Mouse (Mus musculus): ENCODE results near the gene Ckap2l.

The Ckap2l gene

DNA sequence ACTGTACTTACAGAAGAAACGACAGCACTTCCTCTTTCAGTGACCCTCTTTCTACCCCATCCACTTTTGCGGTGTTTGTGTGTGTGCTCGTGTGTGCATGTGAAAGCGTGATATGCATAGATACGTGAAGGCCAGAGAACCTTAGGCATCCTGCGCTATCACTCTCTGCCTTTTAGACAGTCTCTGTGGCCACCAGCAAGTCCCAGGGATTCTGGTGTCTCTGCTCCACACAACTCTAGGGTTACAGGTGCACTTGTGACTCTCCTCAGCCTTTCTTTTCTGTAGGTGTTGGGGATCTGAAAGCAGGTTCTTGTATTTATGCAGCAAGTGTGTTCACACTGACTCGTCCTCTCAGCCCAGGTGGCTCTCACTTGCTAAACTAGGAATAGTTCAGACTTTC is 31.7 kb downstream of the Ckap2l start:
- DNase-seq (ENCODE audit: low spot score in 2 of 2), result no peak

DNA sequence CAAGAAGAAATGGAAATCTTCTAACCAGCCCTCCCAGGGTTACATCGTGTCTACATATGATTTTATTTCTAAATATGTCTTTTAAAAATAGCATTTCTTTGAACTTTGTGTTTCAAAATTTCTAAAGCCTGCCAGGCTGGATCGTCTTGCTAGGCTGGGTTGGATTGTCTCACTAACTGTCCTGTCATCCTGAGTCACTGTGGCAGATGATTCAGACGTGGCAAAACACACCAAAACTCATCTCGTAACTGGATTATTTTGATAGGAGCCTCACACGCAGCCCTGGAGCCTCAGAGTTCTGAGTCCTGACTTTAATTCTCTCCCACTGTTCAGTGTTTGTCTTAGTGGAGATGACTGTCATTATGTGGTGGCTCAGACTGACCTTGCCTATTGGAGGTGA is 33.9 kb downstream of the Ckap2l start:
- DNase-seq (ENCODE audit: low spot score in 2 of 2), result no peak

DNA sequence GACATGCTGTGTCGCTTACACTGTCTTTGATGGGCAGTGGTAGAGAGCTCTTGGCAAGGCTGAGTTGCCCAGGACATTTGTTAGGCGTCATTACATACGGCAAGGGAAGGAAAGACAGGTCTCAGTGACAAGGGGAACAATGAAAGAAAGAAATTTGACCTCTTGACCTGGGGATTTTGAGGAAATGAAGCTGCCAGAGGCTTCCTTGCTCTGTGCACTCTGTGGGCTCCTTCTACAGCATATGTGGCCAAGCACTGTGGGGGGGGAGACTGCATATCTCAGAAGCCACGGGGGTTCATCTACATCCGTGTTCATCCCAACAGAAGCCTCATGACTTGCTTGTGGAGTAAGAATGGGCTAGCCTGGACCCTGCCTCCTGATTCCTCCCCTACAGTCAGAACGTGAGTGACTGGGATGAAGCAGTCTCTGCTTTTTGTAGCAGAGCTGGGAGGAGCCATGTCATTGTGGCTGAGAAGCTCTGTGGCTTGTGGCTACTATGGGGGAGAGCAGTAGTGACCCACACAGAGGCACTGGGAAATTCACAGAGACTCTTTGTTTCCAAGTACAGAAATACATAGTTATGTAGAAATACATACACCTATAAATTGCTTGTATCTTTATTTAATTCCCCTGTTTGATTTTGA is 35.7 kb downstream of the Ckap2l start:
- no peak for DNase-seq (ENCODE audit: low spot score in 2 of 2)

DNA sequence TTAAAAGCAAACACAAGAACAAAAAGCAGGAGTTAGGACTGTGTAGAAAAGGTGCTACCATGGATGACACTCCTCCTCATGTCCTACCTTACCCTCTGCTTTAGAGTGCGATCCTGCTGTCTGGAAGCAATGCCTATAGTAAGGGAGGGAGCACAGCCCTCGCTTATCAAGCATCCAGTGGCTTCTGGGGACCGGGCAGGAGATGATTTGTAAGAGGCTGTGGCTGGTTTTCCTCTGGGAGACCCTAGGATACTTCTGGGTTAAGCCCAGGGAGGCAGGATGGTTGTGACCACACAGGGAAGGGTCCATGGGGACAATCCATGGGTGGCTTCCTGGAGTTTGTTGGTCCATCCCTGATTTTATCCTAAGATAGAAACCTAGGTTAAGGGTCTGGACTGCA is 36.4 kb downstream of the Ckap2l start:
- no peak for DNase-seq (ENCODE audit: low spot score in 2 of 2)

DNA sequence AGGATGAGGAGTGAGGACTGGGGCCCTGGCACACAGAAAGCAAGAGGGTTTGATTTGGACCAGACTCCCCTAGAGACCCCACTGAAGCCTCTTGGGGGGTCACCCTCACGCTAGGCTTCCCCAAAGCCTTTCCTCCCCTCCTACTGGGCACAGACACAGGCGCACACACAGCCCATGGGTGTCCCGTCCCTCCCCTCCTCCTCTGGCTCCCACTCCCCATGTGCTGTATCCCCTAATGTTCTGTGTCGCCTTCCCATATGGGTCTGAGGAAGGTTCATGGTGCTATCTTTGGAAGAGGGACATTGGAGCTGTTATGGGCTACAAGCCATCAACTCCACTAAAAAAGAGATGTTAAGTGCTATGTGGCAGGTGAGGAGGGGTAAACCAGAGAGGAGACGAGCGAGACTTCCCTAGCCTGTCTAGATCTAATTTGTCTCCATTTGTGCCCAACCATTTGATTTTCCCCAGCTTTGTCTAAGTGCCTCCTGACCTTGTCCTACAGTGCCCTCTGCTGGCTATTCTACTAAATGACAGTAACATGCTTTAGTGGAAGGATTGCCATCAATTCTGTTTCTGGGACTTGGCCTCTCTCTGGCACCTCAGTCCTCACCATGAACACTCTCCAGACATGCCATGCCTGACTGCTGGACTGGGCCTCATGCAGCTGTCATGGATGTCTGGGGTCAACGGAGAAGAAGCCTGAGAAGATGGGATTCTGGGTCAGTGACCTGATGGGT is 38.4 kb downstream of the Ckap2l start:
- DNase-seq (ENCODE audit: low spot score in 2 of 2), result peak; percentile 58 to 76

DNA sequence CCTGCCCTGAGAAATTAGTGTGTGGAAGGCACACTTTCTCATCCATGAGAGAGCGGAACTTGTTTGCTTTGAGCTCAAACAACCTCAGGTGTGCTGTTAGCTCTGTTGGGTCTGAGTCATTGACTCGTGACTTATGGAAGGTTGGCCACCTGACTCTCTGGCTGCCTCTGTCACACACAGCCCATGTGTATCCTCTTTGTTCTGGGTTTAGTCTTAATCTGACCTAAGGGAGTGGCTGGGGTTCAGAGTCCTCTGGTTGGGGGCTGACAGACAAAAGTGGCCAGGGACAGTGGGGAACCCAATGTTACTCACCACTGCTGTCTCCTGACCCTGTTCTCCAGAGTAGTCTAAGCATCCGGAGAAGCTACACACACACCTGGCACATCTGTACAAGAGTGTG is 39.0 kb downstream of the Ckap2l start:
- no peak for DNase-seq (ENCODE audit: low spot score in 2 of 2)

DNA sequence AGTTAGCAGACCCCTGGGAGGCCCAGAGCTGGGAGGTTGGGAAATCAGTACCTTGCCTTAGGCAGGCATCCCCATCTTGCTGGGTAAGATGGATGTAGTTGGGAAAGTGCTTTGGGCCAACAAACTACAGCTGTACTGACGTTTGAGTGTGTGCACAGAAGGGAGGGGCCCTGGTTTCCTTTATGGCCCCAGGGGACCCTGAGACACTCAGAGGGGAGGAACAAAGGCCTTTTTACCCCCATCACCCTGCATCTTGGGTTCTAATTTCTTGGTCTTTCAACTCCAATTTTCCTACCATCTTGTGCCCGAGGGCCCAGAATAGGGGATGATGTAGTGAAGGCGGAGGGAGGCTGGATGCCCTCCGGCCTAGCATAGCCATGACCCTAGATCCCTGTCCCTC is 41.0 kb downstream of the Ckap2l start:
- DNase-seq (ENCODE audit: low spot score in 2 of 2), result peak in 1 of 2 experiments; percentile 53

DNA sequence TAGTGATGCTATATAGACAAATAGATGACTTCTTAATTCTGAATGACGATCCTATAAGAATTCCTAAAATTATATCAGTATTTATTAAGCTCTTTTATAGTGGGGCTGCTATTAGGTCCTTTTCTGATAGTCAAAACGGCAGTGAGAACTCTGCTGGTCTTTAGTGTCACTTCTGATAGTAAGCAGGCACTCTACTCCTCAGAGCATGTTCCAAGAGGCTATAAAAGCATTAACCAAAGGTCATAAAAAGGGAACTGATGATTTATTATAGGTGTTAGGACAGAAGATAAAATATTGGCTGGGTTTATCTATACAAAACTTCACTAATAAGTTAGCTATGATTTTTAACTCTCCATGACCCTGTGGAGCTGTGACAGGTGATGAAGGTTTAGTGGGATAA is 42.9 kb downstream of the Ckap2l start:
- no peak for DNase-seq (ENCODE audit: low spot score in 2 of 2)

DNA sequence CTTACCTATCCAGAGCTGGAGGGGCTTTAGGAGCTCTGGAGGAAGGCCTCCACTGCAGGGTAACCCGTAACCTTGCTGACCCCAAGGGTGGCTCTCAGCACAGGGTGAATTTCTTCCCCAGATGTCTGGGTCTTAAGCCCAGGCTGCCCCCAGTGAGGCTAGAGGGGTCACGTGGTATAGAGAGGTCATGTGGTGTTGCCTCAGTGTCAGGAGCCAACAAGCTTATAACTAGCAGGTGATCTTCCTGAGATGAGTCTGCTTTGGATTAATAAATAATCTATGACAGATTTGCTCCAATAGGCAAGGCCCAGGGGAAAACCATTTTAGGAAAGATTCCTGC is 43.4 kb downstream of the Ckap2l start:
- no peak for DNase-seq (ENCODE audit: low spot score in 2 of 2)

DNA sequence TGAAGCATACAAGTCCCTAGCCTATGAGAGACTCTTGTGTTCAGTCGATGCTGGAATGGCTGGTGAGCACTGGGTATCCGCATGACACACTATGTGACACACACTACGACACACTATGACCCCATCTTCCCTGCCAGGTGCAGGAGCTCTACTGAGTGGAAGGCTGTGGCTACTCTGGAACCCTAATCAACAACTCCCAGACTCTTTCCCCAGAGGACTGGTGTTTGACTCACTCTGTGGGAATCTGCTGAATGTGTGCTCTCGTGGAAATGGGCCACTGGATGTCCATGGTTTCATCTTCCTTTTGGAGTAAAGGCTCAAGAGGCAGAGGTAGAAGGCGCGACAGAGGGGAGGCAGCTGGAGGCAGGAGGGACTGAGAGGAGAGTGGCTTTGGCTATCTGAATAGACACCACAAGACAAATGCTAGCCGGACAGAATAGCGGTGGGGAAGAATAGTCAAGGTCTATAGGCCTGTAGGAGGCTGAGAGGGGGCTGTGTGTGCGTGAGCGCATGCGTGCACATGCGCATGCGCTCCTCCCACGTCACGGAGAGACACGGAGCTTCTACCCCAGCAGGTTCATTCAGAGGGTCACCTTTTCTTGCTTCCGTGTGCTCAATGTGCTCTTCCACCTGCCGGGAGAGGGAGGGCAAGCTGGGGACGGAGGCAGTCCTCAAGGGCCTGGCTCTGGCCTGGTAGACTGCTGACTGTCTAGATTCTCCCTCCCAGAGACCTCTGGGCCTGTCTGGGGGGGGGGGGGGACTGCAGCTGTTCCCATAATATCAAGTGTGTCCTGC is 44.0 kb downstream of the Ckap2l start:
- DNase-seq (ENCODE audit: low spot score in 2 of 2), result no peak

DNA sequence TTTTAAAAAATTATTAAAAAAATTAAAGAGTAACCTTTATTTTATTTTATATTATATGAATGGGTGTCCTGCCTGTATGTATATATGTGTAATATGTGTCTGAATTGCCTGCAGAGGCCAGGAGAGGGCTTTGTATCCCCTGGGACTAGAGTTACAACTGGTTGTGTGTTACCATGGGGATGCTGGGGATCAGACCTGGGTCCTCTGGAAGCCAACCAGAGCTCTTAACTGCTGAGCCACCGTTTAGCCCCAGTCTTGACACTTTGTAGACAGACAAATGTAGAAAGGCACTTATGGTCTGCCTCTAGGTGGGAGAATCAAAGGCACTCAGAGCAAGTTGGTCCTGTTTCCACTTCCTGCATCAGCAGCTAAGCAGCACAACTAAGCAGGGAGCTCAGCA is 47.7 kb downstream of the Ckap2l start:
- no peak for DNase-seq (ENCODE audit: low spot score in 2 of 2)

DNA sequence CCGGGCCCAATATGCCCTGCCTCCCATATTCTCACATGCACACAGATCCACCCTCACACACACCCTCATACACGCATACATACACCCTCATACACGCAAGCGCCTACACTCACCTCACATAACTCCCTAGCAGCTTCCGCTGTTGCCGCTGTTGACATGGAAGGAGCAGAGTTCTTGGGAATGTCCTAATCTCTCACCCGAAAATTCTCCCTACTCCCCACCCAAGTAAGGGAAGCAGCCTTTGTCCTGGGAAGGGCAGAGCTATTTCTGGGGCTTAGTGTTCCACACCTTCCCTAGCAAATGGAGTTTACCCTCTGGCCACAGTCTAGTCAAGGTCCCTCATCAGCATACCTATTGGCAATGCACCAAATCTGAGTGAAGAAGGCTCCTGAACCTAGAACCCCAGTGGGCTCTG is 49.3 kb downstream of the Ckap2l start:
- DNase-seq (ENCODE audit: low spot score in 2 of 2), result no peak

DNA sequence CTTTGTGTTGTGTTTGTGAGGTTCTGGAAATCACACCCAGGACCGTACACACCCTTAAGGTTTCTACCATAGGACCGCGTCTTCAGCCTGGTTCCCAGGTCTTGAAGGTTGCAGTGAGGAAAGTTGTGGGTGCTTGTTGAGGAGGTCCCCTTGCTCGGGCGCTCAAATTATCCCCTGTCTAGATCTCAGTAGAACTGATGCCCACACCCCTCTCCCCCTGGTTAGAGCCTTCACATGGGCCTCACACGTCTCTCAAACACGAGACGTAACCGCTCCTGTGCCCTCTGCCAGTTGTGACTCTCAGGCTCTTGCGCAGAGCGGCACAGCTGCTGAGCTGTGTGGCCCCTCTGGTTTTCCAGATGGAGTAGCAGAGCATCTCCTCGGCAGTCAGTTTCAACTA is 50.1 kb downstream of the Ckap2l start:
- no peak for DNase-seq (ENCODE audit: low spot score in 2 of 2)

DNA sequence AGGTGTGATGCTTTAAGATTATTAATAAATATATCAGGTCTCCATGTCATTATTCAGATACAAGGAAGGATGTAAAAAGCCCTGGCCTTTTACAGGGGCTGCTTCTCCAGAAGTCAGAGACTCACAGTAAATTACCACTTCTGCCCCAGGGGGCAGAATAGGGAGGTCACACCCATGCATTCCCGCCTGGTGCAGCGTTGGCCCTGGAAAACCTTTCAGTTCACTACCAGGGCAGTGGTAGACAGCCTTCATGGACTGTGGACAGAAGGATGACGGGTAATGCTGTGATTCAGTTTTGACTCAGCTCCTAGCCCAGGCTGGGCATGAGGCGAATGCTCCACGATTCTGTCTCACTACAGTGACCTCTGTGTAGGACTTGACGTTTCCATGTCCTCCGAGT is 50.6 kb downstream of the Ckap2l start:
- no peak for DNase-seq (ENCODE audit: low spot score in 2 of 2)

DNA sequence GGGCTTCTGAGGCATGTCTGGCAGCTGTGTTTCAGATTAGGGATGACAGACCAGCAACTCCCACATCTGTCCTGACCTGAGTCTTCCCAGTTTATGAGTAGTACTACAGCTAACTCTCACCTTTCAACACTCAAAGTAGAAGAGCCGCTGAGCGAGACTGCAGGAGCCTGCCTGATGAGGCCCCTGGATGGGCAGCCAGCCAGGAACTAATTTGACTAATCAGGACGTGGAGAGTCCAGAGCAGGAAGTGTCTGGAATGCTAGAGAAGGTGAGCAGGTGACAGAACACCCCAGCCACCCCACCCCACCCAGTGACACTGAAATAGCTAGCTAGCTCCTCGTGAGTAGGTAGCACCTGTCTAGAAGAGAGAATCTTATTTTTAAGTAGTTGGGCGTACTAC is 51.4 kb downstream of the Ckap2l start:
- no peak for DNase-seq (ENCODE audit: low spot score in 2 of 2)

DNA sequence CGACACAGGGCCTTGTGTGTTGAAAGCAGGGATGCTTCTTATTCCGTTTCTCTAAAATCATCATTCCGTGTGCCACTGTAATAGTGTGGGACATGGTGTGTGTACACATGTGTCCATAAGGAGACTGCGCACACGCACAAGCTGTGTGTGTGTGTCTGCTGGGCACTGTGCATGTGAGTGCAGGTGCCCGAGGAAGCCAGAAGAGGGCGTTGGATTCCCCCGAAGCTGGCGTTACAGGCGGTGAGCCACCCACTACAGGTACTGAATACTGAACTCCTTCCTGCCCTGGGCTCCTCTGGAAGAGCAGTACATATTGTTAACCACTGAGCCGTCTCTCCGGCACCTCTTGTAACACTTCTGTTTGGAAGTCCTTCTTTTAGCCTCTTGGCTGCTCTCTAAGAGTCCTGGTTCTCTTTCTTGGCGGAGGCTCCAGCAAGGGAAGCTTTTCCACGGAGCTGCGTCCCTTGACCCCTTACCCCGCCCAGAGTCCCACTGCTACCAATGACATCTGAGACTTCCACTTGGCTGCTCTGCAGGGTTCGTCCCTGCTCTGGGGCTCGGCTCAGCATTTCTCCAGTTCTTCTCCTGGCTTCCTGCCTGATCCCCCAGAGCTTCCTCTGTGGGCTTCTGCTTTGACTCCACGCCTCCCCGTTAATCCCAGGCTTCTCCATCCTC is 52.4 kb downstream of the Ckap2l start:
- DNase-seq (ENCODE audit: low spot score in 2 of 2), result no peak

DNA sequence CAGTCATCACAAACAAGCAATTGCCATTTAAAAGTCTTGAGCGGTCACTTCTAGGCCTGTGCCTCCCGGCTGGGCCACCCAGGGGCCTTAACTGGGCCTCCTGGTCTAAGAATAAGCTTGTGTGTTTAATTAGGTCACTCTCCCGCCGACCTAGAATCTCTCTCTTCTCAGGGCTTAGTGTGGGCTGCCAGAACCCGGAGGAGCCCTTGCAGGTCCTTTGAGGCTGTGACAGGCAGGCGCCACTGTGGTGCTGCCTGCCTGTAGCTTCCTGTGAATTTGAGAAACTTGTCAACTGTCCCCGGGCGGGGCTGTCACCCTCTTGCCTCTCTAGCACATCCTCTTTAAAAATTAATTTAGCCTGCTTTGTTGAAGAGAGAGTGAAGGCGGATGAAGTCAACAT is 53.2 kb downstream of the Ckap2l start:
- peak in 1 of 2 experiments; percentile 46 for DNase-seq (ENCODE audit: low spot score in 2 of 2)

DNA sequence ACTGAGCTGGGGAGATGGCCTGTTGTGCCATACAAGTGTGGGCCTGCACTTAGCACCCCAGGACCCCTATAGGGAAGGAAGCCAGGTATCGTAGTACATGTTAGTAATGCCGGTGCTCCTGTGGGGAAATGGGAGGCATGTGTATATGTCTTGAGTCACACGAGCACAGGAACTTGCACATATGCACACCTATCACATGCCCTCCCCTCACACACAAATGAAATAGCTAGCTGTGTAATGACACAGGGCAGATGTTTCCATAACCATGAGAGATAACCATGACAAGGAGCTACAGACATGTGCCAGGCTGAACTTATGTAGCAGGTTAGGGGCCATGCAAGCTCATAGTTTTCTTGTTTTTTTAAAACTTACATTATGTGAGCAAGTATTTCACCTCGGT is 54.0 kb downstream of the Ckap2l start:
- DNase-seq (ENCODE audit: low spot score in 2 of 2), result no peak

DNA sequence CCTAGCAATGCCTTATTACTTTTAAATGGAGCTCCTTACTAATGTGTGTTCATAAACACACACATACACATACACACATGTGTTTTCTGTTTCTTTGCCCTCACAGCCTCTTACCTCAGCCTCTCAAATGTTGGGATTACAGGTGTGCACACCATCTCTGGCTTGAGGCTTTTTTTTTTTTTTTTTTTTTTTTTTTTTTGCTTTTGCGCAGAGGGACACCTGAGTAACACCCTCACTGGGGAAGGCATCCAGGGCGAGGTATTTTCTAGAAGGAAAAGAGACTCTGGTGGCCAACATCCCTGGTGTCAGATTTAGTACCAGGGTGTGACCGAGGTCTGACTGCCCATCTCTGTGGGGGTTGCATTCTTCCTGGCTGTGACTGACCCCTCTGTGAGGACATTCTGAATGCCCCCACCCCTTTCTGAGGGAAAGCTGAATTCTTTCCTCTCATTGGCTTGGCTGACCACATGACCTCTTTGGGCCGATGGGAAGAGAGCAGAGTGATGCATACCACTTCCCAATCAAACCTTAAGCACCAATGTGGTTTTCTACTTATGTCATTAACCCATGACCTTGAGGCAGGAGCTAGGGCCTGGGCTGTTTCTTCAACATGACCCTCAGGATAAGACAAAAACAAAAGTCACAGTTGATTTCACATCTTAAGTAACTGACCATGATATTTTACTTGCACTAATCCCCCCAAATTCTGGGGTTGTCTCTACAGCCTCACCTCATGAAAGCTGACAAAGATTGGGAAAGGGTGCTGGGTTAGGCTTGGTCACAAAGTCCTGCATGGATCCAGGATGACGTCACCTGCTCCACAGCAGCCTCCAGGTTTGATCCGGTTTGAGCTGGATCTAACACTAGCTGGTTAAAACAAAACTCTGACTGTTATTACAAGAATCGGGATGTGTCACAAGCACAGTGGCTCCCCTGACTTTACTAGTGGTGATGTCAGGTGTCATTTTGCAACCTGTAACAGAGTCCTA is 54.9 kb downstream of the Ckap2l start:
- no peak for DNase-seq (ENCODE audit: low spot score in 2 of 2)

DNA sequence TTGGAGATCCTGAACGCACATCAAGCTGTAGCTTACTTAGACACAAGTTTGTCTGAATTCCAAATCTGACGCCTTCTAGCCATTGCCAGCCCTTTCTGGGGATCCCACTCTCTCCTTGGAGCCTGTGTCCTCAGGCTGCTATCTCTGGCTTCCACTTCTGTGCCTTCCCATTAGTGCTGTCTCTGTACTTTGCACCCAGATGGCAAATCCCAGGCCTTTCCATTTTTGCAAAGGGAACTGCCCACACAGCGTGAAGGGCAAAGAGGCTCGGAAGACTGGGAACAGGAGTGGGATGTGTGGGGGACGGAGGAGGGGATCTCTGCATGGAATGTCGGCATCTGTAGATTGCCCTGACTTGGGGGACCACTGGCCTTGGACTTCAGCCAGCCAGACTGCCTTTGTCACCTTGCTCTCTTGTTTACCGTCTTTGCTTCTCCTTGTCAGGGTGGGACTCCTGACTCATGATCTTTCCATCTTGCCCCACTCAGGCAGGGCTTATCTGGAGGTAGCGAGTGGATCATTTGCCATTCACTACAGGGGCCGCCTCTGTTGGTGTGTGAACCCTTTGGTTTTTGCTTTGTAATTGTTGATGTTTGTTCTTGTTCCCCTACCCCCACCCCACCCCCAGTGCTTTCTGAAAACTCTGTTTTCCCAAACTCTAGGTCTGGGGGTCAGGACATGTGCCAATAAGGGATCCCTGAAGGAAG is 56.1 kb downstream of the Ckap2l start:
- no peak for DNase-seq (ENCODE audit: low spot score in 2 of 2)

DNA sequence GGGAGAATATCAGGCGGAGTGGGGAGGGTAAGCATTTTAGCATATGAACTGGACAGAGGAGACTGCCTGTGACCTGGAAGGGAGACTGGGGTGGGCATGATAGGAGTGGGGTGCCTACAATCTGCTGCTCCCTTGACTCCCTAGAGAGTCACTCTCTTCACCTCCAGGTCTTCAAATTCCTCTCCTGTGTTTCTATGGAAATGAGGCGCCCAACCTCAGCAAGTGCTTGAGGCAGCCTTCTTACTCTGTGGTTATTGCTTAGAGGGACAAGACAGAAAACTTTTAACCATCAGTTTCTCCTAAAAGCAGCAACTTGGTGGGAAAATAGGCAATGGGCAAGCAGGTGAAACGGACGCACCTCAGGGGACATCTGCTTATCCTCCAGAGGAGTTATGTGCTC is 60.5 kb downstream of the Ckap2l start:
- DNase-seq (ENCODE audit: low spot score in 2 of 2), result no peak
